Mouse (Mus musculus) v-Abl transformed pro-B cells (cell line): Measurements from ENCODE around the gene Dcaf17.

ENCODE experiments used
- in situ Hi-C, 2 experiments: fragments of 400-800 bp; cut with MboI; formaldehyde crosslinking; loops; one replicate each; pipeline ENCODE4 v1.15.1; 2025; ENCODE audit not compliant: unreplicated experiment in 2 of 2

Gene Dcaf17

DNA sequence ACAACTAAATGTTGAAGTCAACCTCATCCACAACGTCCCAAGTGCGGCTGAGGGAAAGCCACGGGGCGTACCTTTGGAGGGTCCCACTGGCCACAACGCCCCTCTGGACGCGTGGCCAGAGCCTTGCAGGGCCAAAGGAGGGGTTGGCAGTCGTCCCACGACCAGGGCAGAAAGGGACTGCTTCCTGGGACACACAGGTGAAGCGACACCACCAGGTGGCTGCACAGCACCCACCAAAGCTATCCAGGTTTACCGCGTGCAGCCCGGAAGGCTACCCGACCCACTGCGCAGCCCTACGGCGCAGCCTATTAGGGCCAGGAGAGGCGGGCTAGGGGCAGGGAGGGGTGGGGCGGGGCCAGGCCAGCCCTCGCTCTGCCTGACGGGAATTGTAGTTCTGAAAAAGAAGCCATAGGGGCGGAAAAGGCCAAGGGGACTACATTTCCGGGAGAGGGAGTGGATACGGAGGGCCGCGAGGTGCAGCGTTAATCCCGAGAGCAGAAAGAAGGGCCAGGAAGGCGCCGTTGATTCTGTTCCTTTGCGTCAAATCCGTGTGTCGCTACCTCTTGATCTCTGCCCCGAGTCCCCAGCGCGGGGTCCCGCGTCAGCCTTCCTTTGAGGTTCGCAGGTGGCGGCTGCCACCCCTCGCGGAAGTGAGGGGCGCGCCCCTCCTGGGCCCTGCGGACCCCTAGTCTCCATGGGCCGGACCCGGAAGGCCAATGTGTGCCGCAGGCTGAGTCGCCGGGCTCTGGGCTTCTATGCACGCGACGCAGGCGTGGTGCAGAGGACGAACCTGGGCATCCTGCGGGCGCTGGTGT is at the start of gene Dcaf17, which contains the start of gene Mettl8:
Gene Dcaf17 (plus strand): TSS at position 29 of the 815 bp plus-strand sequence.
Gene Mettl8 (minus strand): TSS at position 284 of the 815 bp plus-strand sequence.
- in situ Hi-C loops = loop anchor here in 1 of 2 experiments (10.0 kb wide), 1 partner anchor 271 kb away; no protein-coding TSS in a partner anchor

DNA sequence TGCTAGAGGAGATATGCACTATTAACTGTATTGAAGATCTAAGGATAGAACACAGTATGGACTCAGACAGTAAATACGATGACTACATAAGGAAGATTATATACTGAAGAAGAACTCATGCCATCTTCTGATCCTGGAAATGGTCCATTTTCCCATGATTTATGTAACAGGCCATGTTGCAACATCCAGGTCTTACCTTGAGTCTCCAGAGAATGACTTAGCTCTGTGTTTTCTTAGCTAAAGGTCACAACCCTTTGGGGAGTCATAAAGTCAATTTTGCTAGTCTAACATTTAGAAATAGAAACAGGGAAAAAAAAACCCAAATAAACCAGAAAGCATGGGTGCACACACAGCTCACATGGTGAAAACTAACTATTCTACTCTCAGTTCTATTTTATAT is 43.3 kb upstream of the Dcaf17 start:
- in situ Hi-C loops = no loop called here

DNA sequence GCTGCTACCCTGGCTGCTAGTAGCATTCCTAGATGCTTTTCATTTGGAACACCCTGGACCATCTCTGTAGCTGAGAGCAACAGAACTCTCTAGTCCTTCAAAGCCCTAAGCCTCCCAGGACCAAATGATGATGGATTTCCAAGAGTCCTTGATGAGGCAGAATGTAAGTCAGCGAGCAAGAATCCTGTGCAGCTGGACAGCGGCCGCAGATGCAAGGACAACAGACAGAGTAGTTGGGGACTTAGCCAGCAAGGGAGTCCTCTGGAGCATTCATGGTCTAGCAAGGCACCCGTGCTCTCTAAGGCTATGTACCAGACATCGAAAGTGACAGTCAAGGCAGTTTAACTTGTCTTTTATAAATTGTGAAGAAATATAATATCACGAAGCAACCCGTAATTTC is 41.6 kb upstream of the Dcaf17 start:
- in situ Hi-C loops = no loop called here

DNA sequence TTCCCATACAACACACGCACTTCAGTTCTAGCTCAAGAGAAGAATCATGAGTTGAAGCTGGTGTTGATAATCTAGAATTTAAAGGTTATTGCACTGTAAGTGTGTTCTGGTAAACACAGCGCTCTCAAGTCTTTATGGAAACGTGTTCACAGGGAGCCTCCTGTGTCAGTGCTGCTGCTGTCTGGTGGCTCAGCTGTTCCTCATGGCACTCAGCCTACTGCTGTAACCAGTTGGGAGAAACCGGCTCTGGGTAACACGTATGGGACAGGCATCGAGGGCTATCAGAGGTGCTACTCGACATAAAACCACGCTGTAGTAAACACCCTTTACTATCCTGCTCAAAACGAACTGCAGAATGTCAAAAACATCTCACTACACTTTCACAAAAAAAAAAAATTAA is 35.9 kb upstream of the Dcaf17 start:
- in situ Hi-C loops = no loop called here

DNA sequence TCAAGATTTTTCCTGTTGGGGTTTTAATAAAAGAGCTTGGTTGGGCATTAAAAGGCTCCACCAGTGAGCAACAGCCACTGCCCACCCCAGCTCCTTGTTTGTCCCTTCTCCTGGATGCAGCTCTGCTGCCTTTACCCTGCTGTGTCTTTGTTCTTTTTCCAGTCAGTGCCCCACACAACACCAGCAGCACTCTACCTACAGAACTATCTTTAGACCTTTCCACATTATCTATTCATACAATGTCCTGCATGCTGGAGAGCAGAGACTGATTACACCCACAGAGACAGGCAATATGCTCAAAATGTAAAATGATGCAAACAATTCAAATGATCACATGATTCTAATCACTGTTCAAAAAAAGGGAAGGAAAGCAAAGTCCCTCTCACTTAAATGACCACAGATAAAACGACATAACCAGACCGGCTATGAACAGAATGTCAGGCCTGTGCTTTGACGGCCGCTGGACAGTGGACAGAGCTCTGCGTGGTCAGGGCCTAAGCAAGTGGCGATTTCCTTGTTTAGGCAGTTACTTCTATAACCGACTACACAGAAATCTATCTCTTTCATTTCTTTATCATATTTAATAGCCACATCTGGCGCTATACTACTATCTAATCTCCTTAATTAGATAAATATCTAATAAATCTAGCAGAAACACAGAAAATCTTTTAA is 35.3 kb upstream of the Dcaf17 start:
- in situ Hi-C loops = no loop called here

DNA sequence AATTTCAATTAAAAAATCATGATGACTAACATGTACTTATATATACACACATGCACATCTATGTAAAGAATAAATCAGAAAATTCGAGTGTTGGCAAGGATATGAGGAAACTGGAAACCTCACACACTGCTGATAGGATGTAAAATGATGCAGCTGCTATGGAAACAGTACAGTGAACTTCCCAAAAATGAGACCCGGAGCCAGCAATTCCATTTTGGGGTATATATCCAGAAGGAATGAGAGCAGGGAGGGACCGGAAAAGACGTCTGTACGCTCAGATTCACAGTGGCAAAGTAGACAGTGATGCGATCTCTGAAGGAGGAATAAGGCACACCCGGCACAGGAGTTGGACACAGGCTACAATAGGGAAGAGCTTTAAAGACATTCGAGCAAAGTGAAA is 34.5 kb upstream of the Dcaf17 start:
- in situ Hi-C loops = no loop called here

DNA sequence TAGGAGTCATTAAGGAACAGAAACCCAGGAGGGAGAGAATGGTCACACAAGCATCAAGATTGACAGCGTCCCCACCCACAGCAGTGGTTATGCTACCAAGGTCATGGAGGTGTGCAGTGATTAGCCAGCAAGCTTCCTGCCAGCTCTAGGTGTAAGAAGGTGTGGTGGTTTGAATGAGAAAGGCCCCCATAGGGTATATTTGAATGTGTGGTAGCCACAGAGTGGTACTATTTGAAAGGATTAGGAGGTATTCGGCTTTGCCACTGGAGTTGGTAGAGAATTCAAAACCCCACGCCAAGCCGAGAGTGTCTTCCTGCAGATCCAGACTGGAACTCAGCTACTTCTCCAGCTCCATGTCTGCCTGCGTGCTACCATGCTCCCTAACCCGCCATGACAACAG is 32.1 kb upstream of the Dcaf17 start:
- in situ Hi-C loops = no loop called here

DNA sequence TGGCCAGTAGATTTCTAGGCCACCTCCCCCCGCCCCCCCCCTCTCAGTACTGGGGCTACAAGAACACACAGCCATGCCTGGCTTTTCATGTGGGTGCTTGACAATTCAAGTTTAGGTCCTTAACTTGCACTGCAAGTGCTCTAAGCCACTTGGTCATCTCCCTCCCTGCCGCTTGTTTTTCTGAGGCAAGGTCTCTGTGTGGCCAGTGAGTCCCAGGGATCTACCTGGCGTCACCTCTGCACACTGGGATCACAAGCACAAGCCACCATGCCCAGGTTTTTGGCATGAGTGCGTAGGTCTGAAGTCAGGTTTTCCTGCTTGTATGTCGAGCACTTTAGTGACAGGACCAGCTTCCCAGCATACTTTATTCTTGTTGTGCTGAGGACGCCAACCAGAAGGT is 31.1 kb upstream of the Dcaf17 start:
- in situ Hi-C loops = no loop called here

DNA sequence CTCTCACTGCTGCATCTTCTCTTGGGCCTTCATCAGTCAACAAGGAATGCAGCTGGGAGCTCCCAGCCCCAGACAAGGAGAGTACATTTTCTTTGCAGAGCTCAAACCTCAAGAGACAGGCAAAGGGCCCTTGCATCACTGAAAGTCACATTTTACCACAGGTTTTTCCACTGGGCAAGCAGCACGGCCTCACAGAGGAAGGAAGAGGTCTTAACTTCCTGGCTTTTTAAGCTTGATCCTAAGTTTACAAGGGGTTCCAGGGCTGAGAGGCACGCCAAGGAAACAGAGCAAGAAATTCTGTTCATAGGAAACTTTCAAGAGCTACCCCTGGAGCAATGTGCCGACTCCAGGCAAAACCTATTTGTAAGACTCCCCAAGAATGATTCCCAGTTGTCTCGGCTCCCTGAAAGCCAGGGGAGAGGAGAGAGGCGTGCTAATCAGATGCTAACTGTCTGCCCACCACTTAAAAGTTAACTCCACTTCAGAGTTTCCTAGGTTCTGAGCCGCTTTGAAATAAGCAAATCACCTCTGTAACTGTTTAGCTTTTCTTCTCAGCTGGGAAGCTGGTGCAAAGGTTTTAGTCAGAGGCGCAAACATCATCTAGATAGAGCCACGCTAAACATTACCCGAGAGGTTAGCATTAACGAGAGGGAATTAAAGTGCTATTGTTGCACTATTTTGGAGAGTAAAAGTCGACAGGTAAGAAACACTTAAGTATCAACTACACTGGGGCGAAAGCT is 29.4 kb upstream of the Dcaf17 start:
- in situ Hi-C loops = loop anchor here in 1 of 2 experiments (5.0 to 25.0 kb wide), 2 partner anchors 58 to 238 kb away; no protein-coding TSS in a partner anchor

DNA sequence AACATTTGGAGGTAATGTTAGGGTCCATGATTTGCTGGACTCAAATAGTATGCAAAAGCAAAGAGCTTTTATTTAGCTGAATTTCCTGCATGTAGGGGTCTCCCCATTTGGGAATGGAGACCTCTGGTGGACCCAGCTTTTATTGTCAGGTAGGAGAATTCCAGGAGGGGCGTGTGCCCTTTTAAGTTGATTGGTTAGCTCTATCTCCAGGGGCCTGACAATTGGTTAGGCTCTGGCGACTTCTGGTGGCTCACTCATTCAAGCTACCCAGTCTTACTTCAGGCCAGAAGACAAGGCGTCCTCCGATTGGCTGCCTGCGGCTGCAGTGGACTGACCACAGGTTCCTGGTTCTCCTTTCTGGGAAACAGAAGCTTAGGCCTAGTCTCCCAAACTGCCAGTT is 28.3 kb upstream of the Dcaf17 start:
- in situ Hi-C loops = loop anchor here in 1 of 2 experiments (5.0 to 25.0 kb wide), 2 partner anchors 59 to 239 kb away; no protein-coding TSS in a partner anchor

DNA sequence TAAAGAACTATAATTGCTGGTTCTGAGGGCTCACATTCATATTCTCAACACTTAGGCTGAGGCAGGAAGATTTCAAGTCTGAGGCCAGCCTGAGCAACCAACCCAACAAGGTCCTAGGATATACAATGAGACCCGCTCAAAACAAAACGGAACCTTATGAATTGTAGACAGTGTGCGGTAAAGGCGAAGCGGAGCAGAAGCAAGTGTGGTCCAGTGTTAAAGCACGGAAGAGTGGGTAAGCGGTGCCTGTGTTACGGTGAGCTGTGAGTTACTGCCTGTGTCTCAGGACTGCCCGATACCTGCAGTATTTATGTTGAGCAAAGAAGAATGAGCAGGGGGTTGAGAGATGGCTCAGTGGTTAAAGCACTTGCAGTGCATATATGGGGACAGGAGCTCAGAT is 27.5 kb upstream of the Dcaf17 start:
- in situ Hi-C loops = loop anchor here in 1 of 2 experiments (5.0 to 25.0 kb wide), 2 partner anchors 60 to 240 kb away; no protein-coding TSS in a partner anchor

DNA sequence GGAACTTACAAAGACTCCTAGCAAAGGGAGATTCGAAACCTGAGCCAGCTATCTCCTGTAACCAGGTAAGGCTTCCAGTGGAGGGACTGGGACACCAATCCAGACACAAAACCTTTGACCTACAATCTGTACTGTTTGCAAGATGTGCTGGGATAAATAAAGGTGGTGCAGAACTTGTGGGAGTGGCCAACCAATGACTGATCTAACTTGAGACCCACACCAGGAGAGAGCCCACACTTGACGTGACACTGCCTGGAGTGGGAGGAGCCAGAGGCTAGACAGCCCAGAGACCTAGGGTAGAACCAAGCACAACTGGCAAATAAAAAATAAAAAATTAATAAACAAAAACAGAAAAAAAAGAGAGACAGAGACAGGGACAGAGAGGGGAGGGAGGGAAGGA is 24.5 kb upstream of the Dcaf17 start:
- in situ Hi-C loops = loop anchor here (5.0 to 25.0 kb wide), 3 partner anchors 193 to 243 kb away; no protein-coding TSS in a partner anchor

DNA sequence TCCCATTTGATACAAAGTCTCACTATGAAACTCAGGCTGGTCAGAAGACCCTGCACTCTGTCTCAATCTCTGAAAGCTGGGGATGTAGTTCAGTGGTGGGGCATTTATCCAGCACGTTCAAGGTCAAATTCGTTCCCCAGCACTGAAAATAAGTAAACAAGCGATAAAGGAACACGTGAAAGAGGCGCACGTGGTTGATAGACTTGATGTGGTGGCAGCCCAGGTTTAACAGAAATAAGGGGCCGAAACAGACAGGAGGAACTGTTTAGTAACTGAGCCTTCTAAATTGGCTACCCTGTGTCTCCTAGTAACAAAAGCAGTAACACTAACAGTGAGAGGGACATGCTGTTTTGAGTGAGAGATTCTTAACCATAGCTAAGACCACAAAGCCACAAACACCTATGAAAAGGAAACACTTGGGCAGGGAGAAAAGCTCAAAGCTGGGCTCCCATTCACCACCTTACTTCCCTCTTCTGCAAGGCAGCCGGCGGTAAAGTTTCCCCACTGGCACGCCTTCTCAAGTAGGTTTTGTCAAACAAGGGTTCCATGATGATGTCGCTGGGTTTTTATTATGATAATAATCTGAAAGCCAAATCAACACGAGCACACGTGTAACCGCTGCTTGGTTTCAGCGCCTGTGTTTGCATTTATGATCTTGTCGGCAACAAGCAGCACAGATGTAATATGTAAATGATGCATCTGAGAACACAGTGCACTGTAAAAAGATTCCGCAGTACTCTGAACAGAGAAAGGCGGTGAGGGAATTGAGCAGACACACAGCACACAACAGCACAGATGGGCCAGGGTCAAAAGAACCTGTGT is 22.9 kb upstream of the Dcaf17 start:
- in situ Hi-C loops = loop anchor here (5.0 to 25.0 kb wide), 3 partner anchors 195 to 245 kb away; no protein-coding TSS in a partner anchor

DNA sequence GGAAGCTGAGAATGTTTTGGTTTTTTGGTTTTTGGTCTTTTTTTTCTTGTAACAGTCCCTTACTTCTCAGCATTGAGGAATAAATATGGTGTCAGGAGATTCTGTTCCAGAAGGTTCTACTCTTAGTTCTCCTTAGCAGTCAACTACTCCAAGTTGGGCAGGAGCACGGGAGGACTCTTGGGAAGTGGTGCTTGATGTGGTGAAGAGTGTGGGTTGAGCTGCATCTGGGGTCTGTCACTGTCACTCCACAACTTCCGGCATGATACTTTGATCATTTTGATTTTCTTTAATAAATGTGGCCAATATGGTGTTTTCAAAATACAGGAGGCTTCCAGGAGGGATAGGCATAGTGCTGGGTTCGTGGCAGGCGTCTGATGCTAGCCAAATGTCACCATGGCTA is 22.1 kb upstream of the Dcaf17 start:
- in situ Hi-C loops = loop anchor here (5.0 to 25.0 kb wide), 3 partner anchors 196 to 246 kb away; no protein-coding TSS in a partner anchor

DNA sequence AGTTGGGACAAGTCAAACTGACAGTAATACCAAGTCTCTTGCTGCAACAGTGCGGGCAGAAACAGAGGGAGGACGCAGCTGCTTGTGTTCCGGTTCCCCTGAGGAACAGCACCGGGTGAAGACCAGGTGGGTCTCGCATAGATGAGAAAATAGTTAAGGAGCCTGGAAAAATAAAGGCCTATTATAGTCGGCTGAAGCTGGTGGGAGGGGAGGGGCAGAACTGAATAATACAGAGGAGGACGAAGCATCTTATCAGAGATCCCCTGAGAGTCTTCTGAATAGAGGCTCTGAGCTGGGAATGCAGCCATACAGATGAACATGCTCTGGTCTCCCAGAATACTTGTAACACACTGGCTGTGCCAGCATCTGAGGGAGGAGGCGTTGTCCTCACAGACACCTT is 21.1 kb upstream of the Dcaf17 start:
- in situ Hi-C loops = loop anchor here (5.0 to 25.0 kb wide), 3 partner anchors 197 to 247 kb away; no protein-coding TSS in a partner anchor

DNA sequence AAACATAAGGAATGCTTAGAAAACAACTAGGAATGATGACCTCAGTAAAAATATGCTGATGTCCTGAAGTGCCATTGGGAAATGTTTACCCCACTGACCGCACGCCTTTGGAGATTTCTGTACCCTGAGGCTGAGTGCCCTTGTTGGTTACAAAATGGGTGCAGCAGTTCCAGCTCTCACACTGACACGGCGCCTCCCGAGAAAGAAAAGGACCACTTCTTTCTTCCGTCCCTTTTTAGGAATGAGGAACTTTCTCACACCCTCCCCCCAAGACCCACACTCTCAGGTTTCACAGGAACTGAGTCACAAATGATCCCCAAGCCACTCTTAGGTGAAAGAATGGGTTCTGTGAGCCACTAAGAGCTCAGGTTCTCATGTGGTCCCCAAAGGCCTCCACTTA is 17.7 kb upstream of the Dcaf17 start:
- in situ Hi-C loops = loop anchor here (10.0 to 25.0 kb wide), 2 partner anchors 203 to 250 kb away; no protein-coding TSS in a partner anchor

DNA sequence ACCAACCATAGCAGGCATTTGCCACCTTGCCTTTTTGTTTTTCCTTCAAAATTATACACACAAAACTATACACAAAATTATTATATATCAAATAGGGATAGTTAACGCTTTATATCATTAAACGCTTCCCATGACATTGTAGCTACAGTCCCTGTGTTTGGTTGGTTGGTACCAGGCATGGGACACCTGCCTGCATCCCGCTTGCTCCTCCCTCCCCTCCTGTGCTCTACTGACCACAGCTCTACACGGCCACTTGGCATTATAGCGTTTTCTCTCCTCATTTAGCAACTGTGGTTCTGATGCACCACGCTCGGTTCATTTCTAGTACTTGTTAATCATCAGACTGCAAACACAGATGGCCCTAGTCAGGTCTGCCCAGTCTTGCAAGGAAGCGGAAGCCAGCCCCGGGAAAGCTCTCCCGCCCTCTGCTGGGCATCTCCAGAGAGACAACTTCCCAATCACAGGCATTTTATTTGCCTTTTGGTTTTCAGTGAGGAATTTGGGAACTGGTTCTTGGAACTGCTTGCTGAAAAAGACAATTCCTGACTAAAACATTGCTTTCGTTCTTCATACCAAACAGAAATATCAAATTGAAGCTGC is 15.5 kb upstream of the Dcaf17 start:
- in situ Hi-C loops = loop anchor here (10.0 to 25.0 kb wide), 3 partner anchors 205 to 335 kb away; no protein-coding TSS in a partner anchor

DNA sequence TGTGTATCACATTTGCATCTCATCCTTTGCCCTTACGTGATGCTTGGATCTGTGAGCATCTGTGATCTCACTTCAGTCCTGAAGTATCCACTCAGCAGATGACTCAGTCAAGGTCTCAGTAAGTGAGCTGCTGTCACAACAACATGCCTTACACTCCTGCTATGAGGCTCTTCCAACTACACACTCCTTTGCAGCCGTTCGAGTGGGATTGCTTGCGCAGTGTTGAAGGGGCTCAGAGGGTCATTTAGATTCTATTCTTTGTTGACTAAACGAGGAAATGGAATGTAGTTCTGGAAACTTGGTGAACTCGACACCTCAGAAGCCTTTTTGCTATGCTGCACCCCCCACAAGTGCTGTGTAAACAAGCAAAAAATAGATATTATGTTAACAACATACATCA is 9.0 kb upstream of the Dcaf17 start:
- in situ Hi-C loops = loop anchor here in 1 of 2 experiments (10.0 to 25.0 kb wide), 2 partner anchors 259 to 341 kb away; no protein-coding TSS in a partner anchor

DNA sequence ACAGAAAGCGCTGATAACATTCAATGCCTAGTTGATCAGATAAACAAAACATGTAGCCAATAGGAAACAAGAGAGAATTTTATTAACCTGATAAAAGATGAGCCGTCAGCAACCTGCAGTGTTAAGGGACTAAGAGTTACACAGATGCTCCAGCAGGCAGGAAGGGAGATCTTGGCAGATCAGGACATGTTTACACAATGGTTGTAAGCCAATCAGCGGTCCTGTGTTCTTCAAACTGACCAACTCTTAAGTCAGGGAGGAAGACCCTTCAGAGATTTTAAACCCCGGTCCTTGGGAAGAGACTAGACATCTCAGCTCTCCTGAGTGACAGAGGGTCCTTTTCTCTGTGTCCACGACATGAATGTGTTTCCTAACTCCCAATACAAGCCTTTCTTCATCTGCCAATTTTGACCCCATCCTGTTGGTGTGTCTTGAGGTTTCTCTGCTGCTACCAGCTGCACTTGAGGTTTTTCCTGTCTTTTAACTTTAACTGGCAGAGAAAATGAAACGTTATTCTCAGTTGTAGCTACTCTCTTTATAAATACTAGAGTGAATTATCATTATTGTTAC is 8.3 kb upstream of the Dcaf17 start:
- in situ Hi-C loops = loop anchor here in 1 of 2 experiments (10.0 to 25.0 kb wide), 2 partner anchors 260 to 342 kb away; no protein-coding TSS in a partner anchor
